Mouse (Mus musculus): ENCODE results near the gene Otud5. TPM values are rescaled to one million over a fixed set of nuclear protein-coding genes. Genes with fewer than 3 reads are reported as not detected.

The Otud5 gene
- polyA plus RNA-seq, 1 experiment = 222 TPM

GRCm38 (mm10) chrX:7922032-7922431 is 80.9 kb downstream of the Otud5 start:
- Histone ChIP-seq H3K27ac (ENCODE audit: control insufficient read depth, insufficient read depth, low read depth, low read length, poor library complexity) (no peak overlapping the region), H3K4me1 (ENCODE audit: control insufficient read depth, insufficient read depth, low read length) (no peaks in the 10 kb centered on the region), H3K4me3 (replicated peaks; ENCODE audit: control insufficient read depth, low read depth, low read length) (no peak overlapping the region)
- TF ChIP-seq POLR2A (IDR thresholded peaks at IDR 0.05; ENCODE audit: borderline replicate concordance, control insufficient read depth, low read depth, low read length) = no peak
- no peak for TF ChIP-seq CTCF (IDR thresholded peaks at IDR 0.05; ENCODE audit: control insufficient read depth, insufficient read depth, low read length)
- 7% methylated on average over 47 of the region's 48 CpGs for WGBS

Other genes with a start within 250 kb of the Otud5 start
- gene Ccdc22, start 235.8 kb upstream of the Otud5 start, polyA plus RNA-seq (2011; ENCODE audit: insufficient read depth, insufficient read length, low replicate concordance, missing spikeins) = 28.7 and 37.0 TPM in 2 replicates
- gene Cacna1f, start 234.3 kb upstream of the Otud5 start, polyA plus RNA-seq (2011; ENCODE audit: insufficient read depth, insufficient read length, low replicate concordance, missing spikeins) = 0.22 and 0.32 TPM in 2 replicates
- gene Syp, start 202.9 kb upstream of the Otud5 start, polyA plus RNA-seq (2011; ENCODE audit: insufficient read depth, insufficient read length, low replicate concordance, missing spikeins) = 0.50 and 1.9 TPM in 2 replicates
- gene Prickle3, start 184.1 kb upstream of the Otud5 start, polyA plus RNA-seq (2011; ENCODE audit: insufficient read depth, insufficient read length, low replicate concordance, missing spikeins) = 10.7 and 22.4 TPM in 2 replicates
- gene Plp2, start 170.0 kb upstream of the Otud5 start, polyA plus RNA-seq (2011; ENCODE audit: insufficient read depth, insufficient read length, low replicate concordance, missing spikeins) = 5.3 and 33.2 TPM in 2 replicates
- not detected in 2 replicates for gene Magix, start 160.1 kb upstream of the Otud5 start, polyA plus RNA-seq (2011; ENCODE audit: insufficient read depth, insufficient read length, low replicate concordance, missing spikeins)
- gene Gpkow, start 144.2 kb upstream of the Otud5 start, polyA plus RNA-seq (2011; ENCODE audit: insufficient read depth, insufficient read length, low replicate concordance, missing spikeins) = 17.6 and 19.1 TPM in 2 replicates
- gene Wdr45, start 127.0 kb upstream of the Otud5 start, polyA plus RNA-seq (2011; ENCODE audit: insufficient read depth, insufficient read length, low replicate concordance, missing spikeins) = 54.7 and 91.1 TPM in 2 replicates
- gene Gm45208, start 119.1 kb upstream of the Otud5 start, polyA plus RNA-seq (2011; ENCODE audit: insufficient read depth, insufficient read length, low replicate concordance, missing spikeins) = not detected in 2 replicates
- gene Praf2, start 112.9 kb upstream of the Otud5 start, polyA plus RNA-seq (2011; ENCODE audit: insufficient read depth, insufficient read length, low replicate concordance, missing spikeins) = 3.9 and 9.5 TPM in 2 replicates
- 0.36 and 1.4 TPM in 2 replicates for gene Ccdc120, start 90.5 kb upstream of the Otud5 start, polyA plus RNA-seq (2011; ENCODE audit: insufficient read depth, insufficient read length, low replicate concordance, missing spikeins)
- gene Tfe3, start 78.8 kb upstream of the Otud5 start, polyA plus RNA-seq (2011; ENCODE audit: insufficient read depth, insufficient read length, low replicate concordance, missing spikeins) = 15.5 and 22.3 TPM in 2 replicates
- gene Gripap1, start 51.6 kb upstream of the Otud5 start, polyA plus RNA-seq (2011; ENCODE audit: insufficient read depth, insufficient read length, low replicate concordance, missing spikeins) = 95.0 and 184 TPM in 2 replicates
- gene Kcnd1, start 19.1 kb upstream of the Otud5 start, polyA plus RNA-seq (2011; ENCODE audit: insufficient read depth, insufficient read length, low replicate concordance, missing spikeins) = 2.2 and 4.8 TPM in 2 replicates
- gene Pim2, start 36.9 kb downstream of the Otud5 start, polyA plus RNA-seq (2011; ENCODE audit: insufficient read depth, insufficient read length, low replicate concordance, missing spikeins) = 20.0 and 26.2 TPM in 2 replicates
- gene Slc35a2, start 42.7 kb downstream of the Otud5 start, polyA plus RNA-seq (2011; ENCODE audit: insufficient read depth, insufficient read length, low replicate concordance, missing spikeins) = 21.0 and 37.1 TPM in 2 replicates
- 40.9 and 45.1 TPM in 2 replicates for gene Pqbp1, start 57.9 kb downstream of the Otud5 start, polyA plus RNA-seq (2011; ENCODE audit: insufficient read depth, insufficient read length, low replicate concordance, missing spikeins)
- 9.2 and 17.8 TPM in 2 replicates for gene Timm17b, start 58.0 kb downstream of the Otud5 start, polyA plus RNA-seq (2011; ENCODE audit: insufficient read depth, insufficient read length, low replicate concordance, missing spikeins)
- gene Gm10491, start 66.5 kb downstream of the Otud5 start, polyA plus RNA-seq (2011; ENCODE audit: insufficient read depth, insufficient read length, low replicate concordance, missing spikeins) = not detected in 2 replicates
- not detected in 2 replicates for gene Gm10490, start 68.2 kb downstream of the Otud5 start, polyA plus RNA-seq (2011; ENCODE audit: insufficient read depth, insufficient read length, low replicate concordance, missing spikeins)
- not detected in 2 replicates for gene Pcsk1n, start 78.5 kb downstream of the Otud5 start, polyA plus RNA-seq (2011; ENCODE audit: insufficient read depth, insufficient read length, low replicate concordance, missing spikeins)
- 10.9 TPM in 1 of 2 replicates, not detected in the other for gene Eras, start 87.2 kb downstream of the Otud5 start, polyA plus RNA-seq (2011; ENCODE audit: insufficient read depth, insufficient read length, low replicate concordance, missing spikeins)
- 8.3 and 17.0 TPM in 2 replicates for gene Hdac6, start 106.5 kb downstream of the Otud5 start, polyA plus RNA-seq (2011; ENCODE audit: insufficient read depth, insufficient read length, low replicate concordance, missing spikeins)
- 91.2 and 137 TPM in 2 replicates for gene Gata1, start 136.7 kb downstream of the Otud5 start, polyA plus RNA-seq (2011; ENCODE audit: insufficient read depth, insufficient read length, low replicate concordance, missing spikeins)
- gene Glod5, start 177.1 kb downstream of the Otud5 start, polyA plus RNA-seq (2011; ENCODE audit: insufficient read depth, insufficient read length, low replicate concordance, missing spikeins) = not detected in 2 replicates
- 27.4 and 30.7 TPM in 2 replicates for gene Suv39h1, start 233.4 kb downstream of the Otud5 start, polyA plus RNA-seq (2011; ENCODE audit: insufficient read depth, insufficient read length, low replicate concordance, missing spikeins)
- gene Was, start 249.1 kb downstream of the Otud5 start, polyA plus RNA-seq (2011; ENCODE audit: insufficient read depth, insufficient read length, low replicate concordance, missing spikeins) = 10.1 and 32.0 TPM in 2 replicates

Data from bone marrow, adult 2 months (tissue).